Comparison of ENCODE assay signal across 20 mouse cellular contexts in genomic region chr16:50729341-50729740, GRCm38 (mm10).
"Had no signal": no experiment of that assay in that cellular context is flagged by ENCODE, and none has a peak within 500 bp of the region (broad histone marks: within the 10 kb centered on the region; RNA-seq: fewer than 3 reads in every experiment).

No protein-coding gene starts in this region.

- H3K4me3 ChIP-seq: kidney, embryonic 15.5 days; left cerebral cortex, adult 2 months; limb, embryonic 12.5 days; limb, embryonic 15.5 days; midbrain, embryonic 12.5 days; midbrain, embryonic 15.5 days; neural tube, embryonic 12.5 days; neural tube, embryonic 15.5 days had no signal

- H3K4me1 ChIP-seq: limb, embryonic 12.5 days; midbrain, embryonic 12.5 days; midbrain, embryonic 15.5 days had no signal

- H3K27me3 ChIP-seq: kidney, embryonic 15.5 days; limb, embryonic 12.5 days; limb, embryonic 15.5 days; midbrain, embryonic 15.5 days; neural tube, embryonic 12.5 days; neural tube, embryonic 15.5 days had no signal

- H3K9me3 ChIP-seq: kidney, embryonic 15.5 days; limb, embryonic 12.5 days; limb, embryonic 15.5 days; midbrain, embryonic 12.5 days; midbrain, embryonic 15.5 days; neural tube, embryonic 12.5 days; neural tube, embryonic 15.5 days had no signal

- ATAC-seq: liver, postnatal 0 days; lung, postnatal 0 days; midbrain, embryonic 15.5 days had no signal

- H3K36me3 ChIP-seq: kidney, embryonic 15.5 days; limb, embryonic 12.5 days; midbrain, embryonic 12.5 days; midbrain, embryonic 15.5 days; neural tube, embryonic 12.5 days; neural tube, embryonic 15.5 days had no signal

- H3K9ac ChIP-seq: kidney, embryonic 15.5 days; limb, embryonic 12.5 days; limb, embryonic 15.5 days; liver, embryonic 14.5 days; liver, postnatal 0 days; lung, embryonic 14.5 days; midbrain, embryonic 12.5 days; midbrain, embryonic 15.5 days; neural tube, embryonic 12.5 days; neural tube, embryonic 15.5 days had no signal

- DNase-seq: kidney, postnatal 10 days; kidney, postnatal 36 days; layer of hippocampus, postnatal 36 days; liver, postnatal 0 days; lung, embryonic 14.5 days; lung, postnatal 36 days; retina, postnatal 1 day; right cerebral cortex, postnatal 25 days; thymus, adult 18-20 months; thymus, postnatal 36 days had no signal

- H3K27ac ChIP-seq: kidney, embryonic 15.5 days; left cerebral cortex, adult 2 months; limb, embryonic 12.5 days; limb, embryonic 15.5 days; liver, embryonic 14.5 days; midbrain, embryonic 12.5 days; midbrain, embryonic 15.5 days; neural tube, embryonic 12.5 days; neural tube, embryonic 15.5 days had no signal
